In the genomic region with DNA sequence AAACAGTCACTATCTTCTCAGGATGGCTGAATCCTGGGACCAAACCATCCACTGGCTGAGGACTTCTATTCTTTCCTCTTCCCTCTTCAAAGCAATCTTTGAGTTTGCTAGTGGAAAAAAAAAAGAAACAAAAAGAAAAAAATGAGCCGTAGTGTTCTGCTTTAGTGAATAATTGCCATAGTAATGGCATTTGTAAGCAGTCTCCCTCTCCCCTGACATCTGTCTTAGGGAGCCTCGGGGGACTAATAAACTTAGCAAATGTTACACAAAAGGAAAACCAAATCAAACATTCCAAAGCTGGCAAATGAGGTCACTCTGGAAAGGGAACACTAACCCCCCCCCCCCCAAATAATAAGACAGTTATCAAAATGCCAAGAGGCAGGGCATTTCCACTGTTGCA, we compare ENCODE assay signal across 22 mouse cellular contexts.
"Had no signal": no experiment of that assay in that cellular context is flagged by ENCODE, and none has a peak within 500 bp of the region (broad histone marks: within the 10 kb centered on the region; RNA-seq: fewer than 3 reads in every experiment).

No protein-coding gene starts in this region.

- H3K4me3 ChIP-seq: left cerebral cortex, adult 2 months; limb, embryonic 13.5 days; liver, embryonic 13.5 days; megakaryocyte, embryonic 14.5 days; midbrain, embryonic 12.5 days; myocyte; neural tube, embryonic 15.5 days; stomach, embryonic 15.5 days had no signal

- H3K27me3 ChIP-seq: limb, embryonic 13.5 days; liver, embryonic 13.5 days; megakaryocyte, embryonic 14.5 days; midbrain, embryonic 12.5 days; neural tube, embryonic 15.5 days; stomach, embryonic 15.5 days had no signal

- ATAC-seq: intestine, postnatal 0 days; lung, postnatal 0 days; midbrain, embryonic 16.5 days had no signal

- H3K9ac ChIP-seq: limb, embryonic 13.5 days; liver, embryonic 13.5 days; lung, embryonic 14.5 days; midbrain, embryonic 12.5 days; neural tube, embryonic 15.5 days; stomach, embryonic 15.5 days had no signal

- H3K4me1 ChIP-seq: limb, embryonic 13.5 days; liver, embryonic 13.5 days; megakaryocyte, embryonic 14.5 days; midbrain, embryonic 12.5 days; neural tube, embryonic 15.5 days; stomach, embryonic 15.5 days had no signal

- H3K27ac ChIP-seq: kidney, postnatal 0 days; left cerebral cortex, adult 2 months; limb, embryonic 13.5 days; liver, embryonic 13.5 days; midbrain, embryonic 12.5 days; neural tube, embryonic 15.5 days; stomach, embryonic 15.5 days had no signal

- H3K36me3 ChIP-seq: limb, embryonic 13.5 days; liver, embryonic 13.5 days; midbrain, embryonic 12.5 days; neural tube, embryonic 15.5 days; stomach, embryonic 15.5 days had no signal

- H3K9me3 ChIP-seq: limb, embryonic 13.5 days; liver, embryonic 13.5 days; megakaryocyte, embryonic 14.5 days; midbrain, embryonic 12.5 days; neural tube, embryonic 15.5 days; stomach, embryonic 15.5 days had no signal

- DNase-seq: kidney, adult 2 months; kidney, postnatal 36 days; layer of hippocampus, postnatal 36 days; left cerebral cortex, postnatal 4 days; liver, embryonic 13.5 days; lung, embryonic 14.5 days; lung, postnatal 36 days; right cerebral cortex, adult 18-20 months; right cerebral cortex, postnatal 14 days; right cerebral cortex, postnatal 4 days; thymus, postnatal 25 days had no signal

- H3K4me2 ChIP-seq: limb, embryonic 13.5 days; liver, embryonic 13.5 days; lung, embryonic 14.5 days; midbrain, embryonic 12.5 days; neural tube, embryonic 15.5 days; stomach, embryonic 15.5 days had no signal
